Mouse (Mus musculus) C2C12 (cell line): ENCODE measurements around the gene Frmd3. TPM values are rescaled to one million over a fixed set of nuclear protein-coding genes. Genes with fewer than 3 reads are reported as not detected.
"Not testable (repeated sequence)": the region's sequence is repeated elsewhere in the genome, so short reads cannot be mapped to it uniquely, and the experiment has no call there.

Source experiments
- H3K27me3 ChIP-seq: one replicate; pipeline ENCODE4 v1.6.1; 2011; ENCODE audit not compliant: control insufficient read depth, insufficient read depth, insufficient read length
- H3K36me3 ChIP-seq: one replicate; pipeline ENCODE4 v1.6.1; 2011; ENCODE audit not compliant: control insufficient read depth, insufficient read depth
- H3K4me3 ChIP-seq: one replicate; pipeline ENCODE4 v1.5.1; 2011; ENCODE audit warnings: mild to moderate bottlenecking, control low read depth; ENCODE audit not compliant: poor library complexity, insufficient read depth, severe bottlenecking
- H3K79me2 ChIP-seq: one replicate; pipeline ENCODE4 v1.6.1; 2011; ENCODE audit not compliant: control insufficient read depth, insufficient read depth
- H3K79me3 ChIP-seq: one replicate; pipeline ENCODE4 v1.6.1; 2011; ENCODE audit warnings: low read depth, control low read depth
- H3ac ChIP-seq: one replicate; pipeline ENCODE3; 2011; ENCODE audit warnings: low read depth; ENCODE audit not compliant: control insufficient read depth, insufficient read length
- CEBPB ChIP-seq: IDR thresholded peaks from one replicate; pipeline ENCODE4 v1.6.1; 2011; ENCODE audit warnings: low read depth, mild to moderate bottlenecking, control low read depth, moderate library complexity
- CTCF ChIP-seq: IDR thresholded peaks from one replicate; pipeline ENCODE4 v1.5.1; 2011; ENCODE audit not compliant: control insufficient read depth, insufficient read depth, insufficient read length
- FOSL1 ChIP-seq: IDR thresholded peaks from one replicate; pipeline ENCODE4 v1.8.0; 2011; ENCODE audit warnings: mild to moderate bottlenecking, low read length; ENCODE audit not compliant: poor library complexity, insufficient read depth, severe bottlenecking
- MAX ChIP-seq: IDR thresholded peaks from one replicate; pipeline ENCODE4 v1.6.1; 2011; ENCODE audit warnings: mild to moderate bottlenecking, control low read depth
- MYOD1 ChIP-seq: IDR thresholded peaks from one replicate; pipeline ENCODE4 v1.6.1; 2011; ENCODE audit warnings: low read depth; ENCODE audit not compliant: control insufficient read depth, insufficient read length
- MYOG ChIP-seq: IDR thresholded peaks from one replicate; pipeline ENCODE4 v1.6.1; 2011; ENCODE audit not compliant: control insufficient read depth, insufficient read length; ENCODE audit errors: extremely low read depth
- USF1 ChIP-seq: IDR thresholded peaks from one replicate; pipeline ENCODE4 v1.6.1; 2011; ENCODE audit warnings: low read depth, mild to moderate bottlenecking, control low read depth, moderate library complexity
- polyA plus RNA-seq: library from polyadenylated mRNA; unstranded; fragments of >200 nt; fragmentation: generic; extraction: Trizol; gene quantifications from one replicate; pipeline ENCODE4 v1.2.1, GENCODE M21; 2012; ENCODE audit warnings: missing spikeins

Frmd3 gene
- polyA plus RNA-seq, 1 experiment, result not detected

DNA sequence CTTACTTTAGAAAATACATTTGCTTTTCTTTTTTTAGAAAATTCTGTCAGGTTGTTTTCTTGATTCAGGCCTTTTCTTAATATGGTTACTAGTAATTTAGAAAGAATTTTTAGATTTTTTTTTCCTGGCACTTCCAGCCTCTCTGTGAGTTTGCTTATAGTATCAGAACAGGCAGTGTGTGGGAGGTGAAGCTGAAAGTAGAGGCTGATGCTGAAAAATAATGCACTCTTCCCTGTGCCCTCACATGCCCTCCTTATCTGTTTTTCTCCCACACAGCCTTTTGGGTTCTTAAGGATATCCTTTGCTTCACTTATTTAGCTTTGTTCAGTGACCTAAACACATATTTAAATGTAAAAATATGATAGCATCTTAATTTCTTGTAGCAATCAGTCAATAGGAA, 30.0 kb downstream of the Frmd3 start:
- Histone ChIP-seq H3K36me3 (no peaks in the 10 kb centered on the region), H3K79me3 (no peaks in the 10 kb centered on the region), H3K79me2 (no peaks in the 10 kb centered on the region), H3ac (no peak overlapping the region), H3K27me3 (no peaks in the 10 kb centered on the region), H3K4me3 (no peak overlapping the region)
- no peak for TF ChIP-seq MYOG
- TF ChIP-seq FOSL1, result no peak
- TF ChIP-seq MAX, result no peak

DNA sequence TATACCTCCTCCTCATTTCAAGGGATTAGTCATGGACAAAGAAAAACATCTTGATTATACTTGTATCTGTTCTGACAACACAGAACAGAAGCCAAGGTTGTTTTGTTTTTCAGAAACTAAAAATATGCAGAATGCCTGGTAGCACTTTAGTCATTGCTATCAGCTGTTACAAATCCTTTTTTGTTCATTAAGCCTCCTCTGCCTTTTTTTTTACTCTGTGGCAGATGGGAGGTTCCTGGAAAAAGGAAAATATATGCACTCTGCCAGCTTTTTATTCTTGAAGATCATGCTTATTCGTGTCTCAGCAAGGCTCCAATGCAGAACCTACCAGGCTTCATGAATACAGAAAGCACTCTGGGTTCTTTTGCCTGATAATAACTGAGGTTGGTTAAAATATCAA, 38.5 kb downstream of the Frmd3 start:
- Histone ChIP-seq H3K4me3 (no peak overlapping the region), H3K79me3 (no peaks in the 10 kb centered on the region), H3ac (no peak overlapping the region), H3K36me3 (no peaks in the 10 kb centered on the region), H3K79me2 (no peaks in the 10 kb centered on the region), H3K27me3 (no peaks in the 10 kb centered on the region)
- no peak for TF ChIP-seq MYOG
- no peak for TF ChIP-seq CTCF
- TF ChIP-seq FOSL1, result no peak
- TF ChIP-seq CEBPB, result no peak
- no peak for TF ChIP-seq MAX
- TF ChIP-seq USF1, result no peak
- no peak for TF ChIP-seq MYOD1

DNA sequence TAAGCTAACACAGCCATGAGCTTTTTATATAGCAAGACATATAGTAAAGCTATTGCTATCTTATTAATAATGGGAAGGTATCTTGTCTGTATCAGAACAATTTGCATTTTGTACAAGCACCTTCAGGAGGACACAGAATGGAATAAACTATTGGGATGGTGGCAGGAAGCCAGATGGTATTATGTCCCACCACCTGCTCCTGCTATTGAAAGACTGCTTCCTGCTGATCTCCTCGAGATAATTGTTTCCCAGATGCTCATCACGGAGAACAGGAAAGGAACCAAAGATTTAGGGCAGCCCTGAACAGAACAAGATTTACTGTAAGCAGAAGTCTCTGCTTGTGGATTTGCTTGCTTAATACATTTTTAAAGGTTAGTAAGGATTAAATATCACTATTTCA, 63.5 kb downstream of the Frmd3 start:
- Histone ChIP-seq H3ac (no peak overlapping the region), H3K4me3 (no peak overlapping the region), H3K27me3 (no peaks in the 10 kb centered on the region), H3K36me3 (no peaks in the 10 kb centered on the region), H3K79me2 (no peaks in the 10 kb centered on the region), H3K79me3 (no peaks in the 10 kb centered on the region)
- no peak for TF ChIP-seq MAX
- TF ChIP-seq CTCF, result no peak
- no peak for TF ChIP-seq MYOD1

DNA sequence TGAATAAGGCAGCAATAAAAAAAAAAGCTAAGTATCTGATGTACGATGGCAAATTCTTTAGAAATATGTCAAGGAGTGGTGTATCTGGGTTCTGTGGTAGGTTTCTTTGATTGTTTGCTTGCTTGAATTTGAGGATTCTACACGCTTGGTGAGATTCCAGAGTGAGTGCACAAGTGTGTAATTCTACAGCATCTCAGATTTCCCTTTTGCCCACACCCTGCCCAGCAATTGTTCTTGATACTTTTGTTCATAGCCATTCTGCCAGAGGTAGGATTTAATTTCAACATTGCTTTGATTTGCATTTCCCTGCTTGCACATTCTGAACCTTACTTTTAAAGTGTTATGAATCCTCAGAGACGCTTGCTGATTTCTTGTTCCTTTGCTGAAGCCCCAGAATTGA, 97.6 kb downstream of the Frmd3 start:
- H3K27me3 ChIP-seq, result no peaks in the 10 kb centered on the region
- TF ChIP-seq CEBPB (no peak), MAX (no peak), MYOG (no peak), MYOD1 (no peak), USF1 (no peak), CTCF (no peak)
- no peak overlapping the region for H3ac ChIP-seq
- no peaks in the 10 kb centered on the region for H3K79me3 ChIP-seq
- no peak overlapping the region for H3K4me3 ChIP-seq
- no peaks in the 10 kb centered on the region for H3K36me3 ChIP-seq
- no peaks in the 10 kb centered on the region for H3K79me2 ChIP-seq

DNA sequence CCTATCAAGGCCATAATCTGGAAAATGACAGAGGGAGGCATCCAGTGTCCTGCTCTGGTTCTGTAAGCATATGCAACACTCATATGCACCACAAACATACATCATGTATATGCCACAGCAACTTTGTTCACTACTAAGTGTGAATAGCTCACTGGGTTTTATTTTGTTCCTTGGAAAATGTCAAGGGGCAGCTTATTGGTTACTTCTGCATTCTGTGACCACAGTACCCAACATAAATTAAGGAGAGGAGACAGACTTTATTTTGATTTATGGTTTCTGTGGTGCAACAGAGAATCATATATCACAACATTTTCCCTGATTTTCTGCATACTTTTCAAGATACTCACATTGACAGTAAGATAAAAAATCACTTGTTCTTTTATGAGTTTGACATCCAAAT, 178.3 kb downstream of the Frmd3 start:
- H3K79me3 ChIP-seq, result no peaks in the 10 kb centered on the region
- H3K36me3 ChIP-seq, result no peaks in the 10 kb centered on the region
- no peaks in the 10 kb centered on the region for H3K79me2 ChIP-seq
- H3K27me3 ChIP-seq, result no peaks in the 10 kb centered on the region
- no peak overlapping the region for H3ac ChIP-seq
- no peak for TF ChIP-seq MAX
- TF ChIP-seq MYOD1, result no peak
- TF ChIP-seq CEBPB, result no peak
- no peak for TF ChIP-seq CTCF
- TF ChIP-seq FOSL1, result no peak
- TF ChIP-seq MYOG, result no peak
- TF ChIP-seq USF1, result no peak
- no peak overlapping the region for H3K4me3 ChIP-seq

DNA sequence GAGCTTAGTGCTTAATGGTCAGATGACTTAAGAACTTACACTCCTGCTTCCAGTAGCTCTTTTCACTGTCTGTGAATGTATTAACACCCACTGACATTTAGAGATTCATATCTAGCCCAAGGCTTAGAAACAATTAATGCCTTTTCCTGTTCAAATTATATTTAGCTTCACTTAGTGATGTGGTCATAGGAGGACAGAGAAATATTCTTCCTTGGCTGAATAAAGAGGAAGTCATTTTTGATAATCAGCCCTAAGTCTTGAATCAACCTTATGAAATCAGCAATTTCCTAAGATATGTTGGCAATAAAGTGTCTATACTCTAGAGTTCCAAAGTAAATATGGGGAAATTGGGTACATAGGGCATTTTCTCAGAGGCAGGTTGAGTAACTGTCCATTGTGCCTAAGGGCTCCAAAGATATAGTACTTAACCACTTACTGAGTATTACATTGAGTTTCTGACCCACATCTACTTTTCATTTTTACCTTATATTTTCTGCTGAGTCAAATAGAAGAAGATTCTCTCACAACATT, 188.1 kb downstream of the Frmd3 start:
- no peak overlapping the region for H3ac ChIP-seq
- TF ChIP-seq CTCF (no peak), MYOD1 (no peak), MAX (no peak), USF1 (no peak)
- no peaks in the 10 kb centered on the region for H3K79me2 ChIP-seq
- no peaks in the 10 kb centered on the region for H3K79me3 ChIP-seq
- H3K27me3 ChIP-seq, result no peaks in the 10 kb centered on the region
- no peak overlapping the region for H3K4me3 ChIP-seq
- no peaks in the 10 kb centered on the region for H3K36me3 ChIP-seq

DNA sequence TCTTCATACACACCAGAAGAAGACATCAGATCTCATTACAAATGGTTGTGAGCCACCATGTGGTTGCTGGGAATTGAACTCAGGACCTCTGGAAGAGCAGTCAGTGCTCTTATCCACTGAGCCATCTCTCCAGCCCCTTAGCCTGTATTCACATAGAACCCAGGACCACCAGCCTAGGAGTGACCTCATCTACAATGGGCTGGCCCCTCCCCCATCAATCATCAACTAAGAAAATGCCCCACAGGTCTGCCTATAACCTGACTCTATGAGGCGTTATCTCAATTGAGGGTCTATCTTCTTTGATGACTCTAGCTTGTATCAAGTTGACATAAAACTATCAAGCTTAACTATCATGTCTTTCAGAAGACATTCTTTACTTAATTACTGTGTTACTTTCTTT, 208.5 kb downstream of the Frmd3 start:
- not testable (repeated sequence) for H3K79me2 ChIP-seq, H3K27me3 ChIP-seq, H3K36me3 ChIP-seq, H3ac ChIP-seq, H3K79me3 ChIP-seq, H3K4me3 ChIP-seq
